Mouse (Mus musculus) myocyte (in vitro differentiated cells): ENCODE measurements around the gene Ooep. TPM values are rescaled to one million over a fixed set of nuclear protein-coding genes. Genes with fewer than 3 reads are reported as not detected.

ENCODE experiments used
- H3K27me3 ChIP-seq: one replicate; pipeline ENCODE4 v1.6.1; 2011; ENCODE audit not compliant: control insufficient read depth, insufficient read depth, insufficient read length
- H3K36me3 ChIP-seq: one replicate; pipeline ENCODE4 v1.6.1; 2011; ENCODE audit not compliant: control insufficient read depth, insufficient read depth
- H3K4me2 ChIP-seq: one replicate; pipeline ENCODE4 v1.6.1; 2011; ENCODE audit warnings: low read depth, control low read depth
- H3K4me3 ChIP-seq: one replicate; pipeline ENCODE4 v1.5.1; 2011; ENCODE audit warnings: mild to moderate bottlenecking, control low read depth, moderate library complexity
- H3K79me2 ChIP-seq: one replicate; pipeline ENCODE4 v1.6.1; 2011; ENCODE audit not compliant: control insufficient read depth, insufficient read depth
- H3ac ChIP-seq: one replicate; pipeline ENCODE4 v1.6.1; 2011; ENCODE audit not compliant: control insufficient read depth, insufficient read length
- CEBPB ChIP-seq: IDR thresholded peaks from 2 replicates; pipeline ENCODE4 v1.6.1; 2011; ENCODE audit warnings: mild to moderate bottlenecking, moderate library complexity; ENCODE audit not compliant: poor library complexity, insufficient read depth, severe bottlenecking
- E2F4 ChIP-seq: IDR thresholded peaks from one replicate; pipeline ENCODE4 v1.6.1; 2011; ENCODE audit warnings: mild to moderate bottlenecking, control low read depth, moderate library complexity; ENCODE audit not compliant: insufficient read depth
- MAX ChIP-seq: IDR thresholded peaks from one replicate; pipeline ENCODE4 v1.6.1; 2011; ENCODE audit warnings: low read depth, mild to moderate bottlenecking, control low read depth
- MYOD1 ChIP-seq, 3 experiments: IDR thresholded peaks; one replicate each; pipeline ENCODE4 v1.6.1; 2011; ENCODE audit warnings: control low read depth in 2 of 3, low read depth in 2 of 3, mild to moderate bottlenecking in 2 of 3, moderate library complexity in 1 of 3; ENCODE audit not compliant: insufficient read length in 2 of 3, control insufficient read depth in 1 of 3
- MYOG ChIP-seq, 3 experiments: IDR thresholded peaks; one replicate each; pipeline ENCODE4 v1.6.1; 2011; ENCODE audit warnings: control low read depth in 2 of 3, low read depth in 2 of 3, mild to moderate bottlenecking in 2 of 3; ENCODE audit not compliant: insufficient read length in 2 of 3, control insufficient read depth in 1 of 3, insufficient read depth in 1 of 3
- POLR2A ChIP-seq: IDR thresholded peaks from one replicate; pipeline ENCODE4 v1.6.1; 2011; ENCODE audit warnings: low read depth, mild to moderate bottlenecking, control low read depth, moderate library complexity; ENCODE audit not compliant: insufficient read length
- POLR2AphosphoS2 ChIP-seq: IDR thresholded peaks from one replicate; pipeline ENCODE4 v1.6.1; 2011; ENCODE audit warnings: low read depth, control low read depth; ENCODE audit not compliant: insufficient read length
- REST ChIP-seq: IDR thresholded peaks from one replicate; pipeline ENCODE4 v1.6.1; 2011; ENCODE audit warnings: mild to moderate bottlenecking, control low read depth, moderate library complexity; ENCODE audit not compliant: insufficient read depth, insufficient read length
- SRF ChIP-seq: IDR thresholded peaks from one replicate; pipeline ENCODE4 v1.6.1; 2011; ENCODE audit warnings: low read depth; ENCODE audit not compliant: control insufficient read depth, insufficient read length
- TCF12 ChIP-seq: IDR thresholded peaks from one replicate; pipeline ENCODE4 v1.6.1; 2011; ENCODE audit warnings: mild to moderate bottlenecking, control low read depth; ENCODE audit not compliant: poor library complexity, insufficient read depth, severe bottlenecking
- TCF3 ChIP-seq: IDR thresholded peaks from one replicate; pipeline ENCODE4 v1.6.1; 2011; ENCODE audit warnings: low read depth, control low read depth; ENCODE audit not compliant: insufficient read length
- USF1 ChIP-seq: IDR thresholded peaks from one replicate; pipeline ENCODE4 v1.6.1; 2011; ENCODE audit warnings: low read depth, mild to moderate bottlenecking, control low read depth, moderate library complexity
- polyA plus RNA-seq: library from polyadenylated mRNA; unstranded; fragments of >200 nt; fragmentation: generic; extraction: Trizol; gene quantifications from one replicate; pipeline ENCODE4 v1.2.1, GENCODE M21; 2012; ENCODE audit warnings: missing spikeins

Ooep gene
- 0.01 TPM for polyA plus RNA-seq

- H3K4me2 ChIP-seq = peak within 1 kb of the TSS; percentile 64
- H3ac ChIP-seq = no peak within 1 kb of the TSS
- TF ChIP-seq CEBPB (no peak), POLR2AphosphoS2 (no peak), TCF3 (no peak), MYOG (IDR thresholded peaks at IDR 0.05; ENCODE audit: control insufficient read depth in 1 of 3, insufficient read depth in 1 of 3, insufficient read length in 2 of 3, low read depth in 2 of 3) (no peak)
- H3K36me3 ChIP-seq = no peaks in the 10 kb centered on the region
- H3K79me2 ChIP-seq = no peaks in the 10 kb centered on the region
- H3K27me3 ChIP-seq = no peaks in the 10 kb centered on the region
- H3K4me3 ChIP-seq = no peak within 1 kb of the TSS
Observed at GRCm38 (mm10) chr9:78378113-78378785, at the start of gene Ooep. TSS of gene Ooep (minus strand) at chr9:78378725.

- Histone ChIP-seq H3K79me2 (no peaks in the 10 kb centered on the region), H3ac (no peak overlapping the region), H3K4me2 (no peak overlapping the region), H3K27me3 (no peaks in the 10 kb centered on the region), H3K36me3 (no peaks in the 10 kb centered on the region), H3K4me3 (no peak overlapping the region)
- TF ChIP-seq SRF (no peak), REST (no peak), CEBPB (no peak), POLR2A (no peak), MAX (no peak), E2F4 (no peak), MYOD1 (IDR thresholded peaks at IDR 0.05; ENCODE audit: control insufficient read depth in 1 of 3, insufficient read length in 2 of 3, low read depth in 2 of 3) (no peak), MYOG (IDR thresholded peaks at IDR 0.05; ENCODE audit: control insufficient read depth in 1 of 3, insufficient read depth in 1 of 3, insufficient read length in 2 of 3, low read depth in 2 of 3) (no peak), USF1 (no peak), POLR2AphosphoS2 (no peak), TCF3 (no peak), TCF12 (no peak)
Observed at GRCm38 (mm10) chr9:78428185-78428584, 49.7 kb upstream of the Ooep start.

- Histone ChIP-seq H3K4me2 (no peak overlapping the region), H3K4me3 (no peak overlapping the region), H3K79me2 (no peaks in the 10 kb centered on the region), H3K36me3 (no peaks in the 10 kb centered on the region), H3ac (no peak overlapping the region), H3K27me3 (no peaks in the 10 kb centered on the region)
- no peak for TF ChIP-seq POLR2A
- TF ChIP-seq TCF12 = no peak
- no peak for TF ChIP-seq TCF3
- TF ChIP-seq MYOG (IDR thresholded peaks at IDR 0.05; ENCODE audit: control insufficient read depth in 1 of 3, insufficient read depth in 1 of 3, insufficient read length in 2 of 3, low read depth in 2 of 3) = no peak
- TF ChIP-seq USF1 = no peak
- TF ChIP-seq REST = no peak
- TF ChIP-seq MAX = no peak
- no peak for TF ChIP-seq POLR2AphosphoS2
- TF ChIP-seq MYOD1 (IDR thresholded peaks at IDR 0.05; ENCODE audit: control insufficient read depth in 1 of 3, insufficient read length in 2 of 3, low read depth in 2 of 3) = no peak
- no peak for TF ChIP-seq SRF
- no peak for TF ChIP-seq CEBPB
- TF ChIP-seq E2F4 = no peak
Observed at GRCm38 (mm10) chr9:78427362-78427781, 48.8 kb upstream of the Ooep start.

GRCm38 (mm10) chr9:78401596-78401995 is 23.1 kb upstream of the Ooep start:
- no peak overlapping the region for H3ac ChIP-seq
- TF ChIP-seq E2F4 (no peak), POLR2A (no peak), SRF (no peak), MYOD1 (IDR thresholded peaks at IDR 0.05; ENCODE audit: control insufficient read depth in 1 of 3, insufficient read length in 2 of 3, low read depth in 2 of 3) (no peak), REST (no peak), TCF12 (no peak), TCF3 (no peak), CEBPB (no peak), MYOG (IDR thresholded peaks at IDR 0.05; ENCODE audit: control insufficient read depth in 1 of 3, insufficient read depth in 1 of 3, insufficient read length in 2 of 3, low read depth in 2 of 3) (no peak), USF1 (no peak), POLR2AphosphoS2 (no peak), MAX (no peak)
- H3K4me2 ChIP-seq = no peak overlapping the region
- H3K79me2 ChIP-seq = no peaks in the 10 kb centered on the region
- no peak overlapping the region for H3K4me3 ChIP-seq
- H3K36me3 ChIP-seq = no peaks in the 10 kb centered on the region
- no peaks in the 10 kb centered on the region for H3K27me3 ChIP-seq
